Mouse (Mus musculus) kidney, adult 2 months (tissue): ENCODE results near the gene Ppp1r3f.

Experiments
- CTCF ChIP-seq: fragments of 200-500 bp; conservative IDR thresholded peaks from 2 replicates; pipeline ENCODE4 v1.5.1; 2011; ENCODE audit warnings: low read depth, mild to moderate bottlenecking, control low read depth, low read length, moderate library complexity, mixed read lengths; ENCODE audit not compliant: insufficient read depth, insufficient read length
- POLR2A ChIP-seq: fragments of 200-500 bp; IDR thresholded peaks from one replicate; pipeline ENCODE4 v1.6.1; 2011; ENCODE audit warnings: low read depth, low read length, control low read depth

GRCm38 (mm10) chrX:7604004-7604403 lies 29.9 kb upstream of the Ppp1r3f start:
- no peak for TF ChIP-seq POLR2A
- TF ChIP-seq CTCF: no peak
